Mouse (Mus musculus): ENCODE data around the gene Pcnx.

- TF ChIP-seq MAX (IDR thresholded peaks at IDR 0.05; ENCODE audit: low read depth) (no peak), POLR2A (IDR thresholded peaks at IDR 0.05; ENCODE audit: insufficient read length, low read depth) (no peak), USF1 (IDR thresholded peaks at IDR 0.05; ENCODE audit: low read depth) (no peak), POLR2AphosphoS2 (IDR thresholded peaks at IDR 0.05; ENCODE audit: insufficient read length, low read depth) (no peak), TCF12 (IDR thresholded peaks at IDR 0.05; ENCODE audit: insufficient read depth, poor library complexity, severe bottlenecking) (no peak), E2F4 (IDR thresholded peaks at IDR 0.05; ENCODE audit: insufficient read depth) (no peak), MYOD1 (IDR thresholded peaks at IDR 0.05; ENCODE audit: control insufficient read depth in 1 of 3, insufficient read length in 2 of 3, low read depth in 2 of 3) (no peak), SRF (IDR thresholded peaks at IDR 0.05; ENCODE audit: control insufficient read depth, insufficient read length, low read depth) (no peak), TCF3 (IDR thresholded peaks at IDR 0.05; ENCODE audit: insufficient read length, low read depth) (no peak), REST (IDR thresholded peaks at IDR 0.05; ENCODE audit: insufficient read depth, insufficient read length) (no peak), CEBPB (IDR thresholded peaks at IDR 0.05; ENCODE audit: insufficient read depth, poor library complexity, severe bottlenecking) (no peak), MYOG (IDR thresholded peaks at IDR 0.05; ENCODE audit: control insufficient read depth in 1 of 3, insufficient read depth in 1 of 3, insufficient read length in 2 of 3, low read depth in 2 of 3) (no peak)
Measured at GRCm38 (mm10) chr12:81883255-81884106, 23.7 kb downstream of the Pcnx start.

All from myocyte (in vitro differentiated cells).